Mouse (Mus musculus): ENCODE results near the gene Tnks2.

DNA sequence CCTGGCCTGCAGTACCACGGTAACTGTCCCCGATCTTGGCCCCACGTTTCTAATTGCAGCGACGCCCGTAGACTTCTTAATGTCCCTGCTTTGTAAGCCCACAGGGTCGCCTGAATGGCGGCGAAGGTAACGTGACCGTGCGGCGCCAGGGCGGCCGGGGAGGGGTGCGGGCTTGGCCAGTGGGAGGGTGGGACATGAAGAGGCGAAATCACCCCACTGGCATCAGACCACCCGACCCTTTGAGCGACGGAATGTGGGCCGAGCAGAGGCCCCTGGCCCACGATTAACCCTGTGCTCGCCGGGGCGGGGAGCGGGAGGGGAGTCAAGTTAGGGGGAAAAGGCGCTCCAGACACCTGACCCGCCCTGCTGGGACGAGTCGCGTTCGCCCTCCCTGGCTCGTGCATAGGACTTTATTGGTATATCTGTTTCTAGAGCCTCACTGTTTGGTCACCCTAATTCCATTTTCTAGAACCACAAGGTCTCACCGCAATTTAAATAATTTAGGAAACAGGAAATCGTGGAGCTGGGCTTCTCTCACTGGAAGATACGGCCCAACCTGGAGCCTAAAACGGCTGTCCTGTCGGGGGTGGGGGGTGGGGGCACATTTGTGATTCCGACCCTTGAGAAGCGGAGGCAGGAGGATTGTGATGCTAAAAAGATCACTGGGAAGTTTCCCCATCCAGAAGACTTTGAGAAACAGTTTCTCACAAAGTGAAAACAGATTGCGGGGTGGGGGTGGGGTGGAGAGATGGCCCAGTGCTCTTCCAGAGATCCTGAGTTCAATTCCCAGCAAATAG lies 70.4 kb downstream of the Tnks2 start:
- TF ChIP-seq CTCF (IDR thresholded peaks at IDR 0.05) = no peak
- TF ChIP-seq EP300 (IDR thresholded peaks at IDR 0.05) = no peak
